Mouse (Mus musculus) olfactory bulb, adult 2 months (tissue): Measurements from ENCODE around the gene Oaf. TPM values are rescaled to one million over a fixed set of nuclear protein-coding genes. Genes with fewer than 3 reads are reported as not detected.

ENCODE experiments used
- H3K27ac ChIP-seq: fragments of 200-500 bp; 2 replicates; pipeline ENCODE4 v1.5.1; 2012; ENCODE audit warnings: low read depth, low read length; ENCODE audit not compliant: insufficient read depth
- H3K4me1 ChIP-seq: fragments of 200-500 bp; 2 replicates; pipeline ENCODE4 v1.6.1; 2012; ENCODE audit warnings: low read length; ENCODE audit not compliant: control insufficient read depth, insufficient read depth
- H3K4me3 ChIP-seq: fragments of 200-500 bp; 2 replicates; pipeline ENCODE4 v1.5.1; 2012; ENCODE audit warnings: mild to moderate bottlenecking, low read depth, low read length, moderate library complexity; ENCODE audit not compliant: insufficient read depth
- CTCF ChIP-seq: fragments of 200-500 bp; IDR thresholded peaks from 2 replicates; pipeline ENCODE4 v1.5.1; 2012; ENCODE audit warnings: low read depth, mild to moderate bottlenecking, low read length, moderate library complexity; ENCODE audit not compliant: insufficient read depth
- POLR2A ChIP-seq: fragments of 200-500 bp; IDR thresholded peaks from 2 replicates; pipeline ENCODE4 v1.6.1; 2012; ENCODE audit warnings: mild to moderate bottlenecking, low read depth, low read length, moderate library complexity; ENCODE audit not compliant: insufficient read depth
- WGBS: fragments of 180-500 bp; shearing (Covaris S2); methylation state at CpG from one replicate; pipeline ENCODE4 v1.1.7; 2018; 5-methylcytosine and 5-hydroxymethylcytosine counted together
- polyA plus RNA-seq: library from polyadenylated mRNA; stranded (reverse); fragments of >200 nt; gene quantifications from 2 replicates; pipeline ENCODE4 v1.2.4, GENCODE M21; 2012; ENCODE audit warnings: low replicate concordance; ENCODE audit not compliant: missing spikeins, insufficient read depth, insufficient read length

Oaf gene
- polyA plus RNA-seq, 1 experiment: not detected

DNA sequence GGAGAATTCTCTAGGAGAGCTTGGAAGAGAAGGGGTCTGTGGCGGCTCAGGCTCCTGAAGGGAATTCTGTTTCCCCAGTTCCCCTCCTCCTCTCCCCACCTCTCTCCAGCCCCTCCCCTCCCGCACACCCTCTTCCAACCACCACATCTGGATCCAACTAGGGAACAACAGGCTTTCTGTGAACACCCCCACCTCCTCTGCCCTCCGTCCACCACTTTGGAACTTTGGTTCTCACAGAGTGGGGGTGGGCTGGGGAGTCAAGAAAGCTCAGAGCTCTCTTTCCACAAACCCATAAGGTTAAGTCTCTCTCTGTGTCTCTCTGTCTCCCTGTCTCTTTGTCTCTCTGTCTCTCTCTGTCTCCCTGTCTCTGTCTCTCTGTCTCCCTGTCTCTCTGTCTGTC lies 13.1 kb upstream of the Oaf start:
- TF ChIP-seq POLR2A (no peak), CTCF (no peak)
- peaks cover 5% of the 10 kb centered on the region; the same call in 1 of the 2 replicates for H3K4me1 ChIP-seq
- H3K4me3 ChIP-seq: no peak overlapping the region
- 0 out of 2 replicates have a peak overlapping the region, but pooled peaks have one; percentile 15 for H3K27ac ChIP-seq
- 81% methylated on average over 3 of the region's 3 CpGs for WGBS

DNA sequence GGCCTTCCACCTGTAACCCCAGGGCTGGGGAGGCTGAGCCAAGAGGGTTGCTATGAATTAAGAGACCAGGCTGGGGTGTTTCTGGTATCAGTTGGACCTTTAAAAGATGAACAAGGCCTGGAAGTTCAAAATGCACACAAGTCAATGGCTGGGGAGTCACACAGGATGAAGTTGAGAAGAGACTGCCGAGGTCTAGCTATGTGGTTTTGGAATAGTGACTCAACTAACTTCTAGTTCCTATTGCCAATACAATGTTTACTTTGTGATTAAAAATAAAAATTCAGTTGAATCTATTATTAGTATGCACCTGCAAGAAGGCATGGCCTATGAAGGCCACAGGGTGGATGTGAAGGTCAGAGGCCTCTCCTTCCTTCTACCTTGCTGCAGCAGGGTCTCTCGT lies 12.1 kb upstream of the Oaf start:
- WGBS: 88% methylated on average over 2 of the region's 2 CpGs
- no peak overlapping the region for H3K27ac ChIP-seq
- TF ChIP-seq POLR2A: no peak
- TF ChIP-seq CTCF: no peak
- peaks cover 5% of the 10 kb centered on the region; the same call in 1 of the 2 replicates for H3K4me1 ChIP-seq
- no peak overlapping the region for H3K4me3 ChIP-seq

- 74% methylated on average over 10 of the region's 10 CpGs for WGBS
- H3K27ac ChIP-seq: no peak overlapping the region
- TF ChIP-seq CTCF: no peak
- no peak for TF ChIP-seq POLR2A
- no peak overlapping the region for H3K4me3 ChIP-seq
- H3K4me1 ChIP-seq: no peaks in the 10 kb centered on the region
These were observed 7.0 kb upstream of the Oaf start for GRCm38 (mm10) chr9:43246738-43247180.

GRCm38 (mm10) chr9:43245801-43246570 lies 6.3 kb upstream of the Oaf start:
- TF ChIP-seq CTCF: no peak
- TF ChIP-seq POLR2A: no peak
- H3K4me3 ChIP-seq: no peak overlapping the region
- 92% methylated on average over 7 of the region's 7 CpGs for WGBS
- no peaks in the 10 kb centered on the region for H3K4me1 ChIP-seq
- H3K27ac ChIP-seq: no peak overlapping the region

GRCm38 (mm10) chr9:43242432-43242831 lies 2.7 kb upstream of the Oaf start:
- Histone ChIP-seq H3K27ac (no peak overlapping the region), H3K4me1 (peaks cover 10% of the 10 kb centered on the region; the same call in 1 of the 2 replicates), H3K4me3 (no peak overlapping the region)
- 94% methylated on average over 5 of the region's 5 CpGs for WGBS
- TF ChIP-seq POLR2A (no peak), CTCF (no peak)

- no peak for TF ChIP-seq POLR2A
- TF ChIP-seq CTCF: no peak
- 92% methylated on average over 8 of the region's 8 CpGs for WGBS
These were observed 2.3 kb upstream of the Oaf start for GRCm38 (mm10) chr9:43241970-43242369.

GRCm38 (mm10) chr9:43241291-43241690 lies 1.6 kb upstream of the Oaf start:
- Histone ChIP-seq H3K4me3 (no peak overlapping the region), H3K27ac (no peak overlapping the region), H3K4me1 (peaks cover 10% of the 10 kb centered on the region; the same call in 1 of the 2 replicates)
- TF ChIP-seq CTCF (no peak), POLR2A (no peak)
- WGBS: 63% methylated on average over 4 of the region's 4 CpGs

More at GRCm38 (mm10) chr9:43241970-43242369, 2.3 kb upstream of the Oaf start:
- H3K4me3 ChIP-seq: no peak overlapping the region
- no peak overlapping the region for H3K27ac ChIP-seq
- H3K4me1 ChIP-seq: peaks cover 10% of the 10 kb centered on the region; the same call in 1 of the 2 replicates

GRCm38 (mm10) chr9:43240594-43240900 lies 836 bp upstream of the Oaf start:
- no peak overlapping the region for H3K4me3 ChIP-seq
- 85% methylated on average over 2 of the region's 2 CpGs for WGBS
- H3K27ac ChIP-seq: no peak overlapping the region
- peaks cover 10% of the 10 kb centered on the region; the same call in 1 of the 2 replicates for H3K4me1 ChIP-seq
- TF ChIP-seq CTCF (no peak), POLR2A (no peak)
